Mouse (Mus musculus): ENCODE data around the gene Cby1. TPM values are rescaled to one million over a fixed set of nuclear protein-coding genes. Genes with fewer than 3 reads are reported as not detected.

The Cby1 gene
- polyA plus RNA-seq, 1 experiment = 32.3 TPM

DNA sequence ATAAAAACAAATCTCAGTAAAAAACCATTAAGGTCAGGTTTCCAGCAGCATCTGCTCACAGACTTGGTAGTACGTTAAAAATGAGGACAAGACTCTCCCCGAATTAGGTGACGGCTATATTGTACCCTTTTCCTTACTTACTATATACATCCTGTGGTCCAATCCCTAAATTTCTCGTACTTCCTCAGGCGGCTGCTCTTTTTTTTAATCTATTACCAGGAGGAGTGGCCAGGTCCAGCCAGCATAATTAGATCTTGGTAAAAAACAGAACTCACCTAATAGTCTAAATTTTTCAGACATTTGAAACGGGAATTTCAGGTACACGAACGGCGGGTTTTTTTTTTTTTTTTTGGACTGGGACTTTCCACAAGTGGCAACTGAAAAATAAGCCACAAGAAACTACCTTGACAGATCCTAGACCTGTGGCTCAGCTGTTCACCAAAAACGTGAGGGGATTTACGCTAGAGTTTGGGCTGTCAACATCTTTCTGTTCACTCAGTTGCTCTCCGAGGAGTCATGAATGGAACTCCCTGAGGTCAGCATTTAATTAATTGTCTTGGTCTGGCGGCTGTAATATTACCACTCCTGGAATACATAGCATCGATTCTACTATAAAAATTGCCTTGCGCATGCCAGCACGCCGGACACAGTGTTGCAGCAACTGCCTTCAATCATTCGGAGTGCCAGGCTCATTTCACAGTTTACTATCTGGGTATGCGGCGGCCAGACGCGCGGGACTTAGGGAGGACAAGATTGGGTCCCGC lies 30.8 kb downstream of the Cby1 start:
- no peak overlapping the region for H3K27ac ChIP-seq (ENCODE audit: insufficient read depth, low read length)
- peak; percentile 37; the same call in 1 of the 2 replicates for TF ChIP-seq POLR2A (IDR thresholded peaks at IDR 0.05; ENCODE audit: borderline replicate concordance, insufficient read depth, low read length)
- TF ChIP-seq CTCF (IDR thresholded peaks at IDR 0.05; ENCODE audit: borderline replicate concordance, insufficient read depth, low read depth, low read length) = no peak
- peaks cover 11% of the 10 kb centered on the region for H3K4me1 ChIP-seq (ENCODE audit: control insufficient read depth, insufficient read depth, low read length)

GRCm38 (mm10) chr15:79690426-79691022 lies 31.5 kb downstream of the Cby1 start, which contains the start of gene Gtpbp1:
Gtpbp1 (plus strand) TSS chr15:79690845.
- peak within 1 kb of the TSS; percentile 66 for H3K4me3 ChIP-seq (replicated peaks; ENCODE audit: insufficient read depth, low read depth, low read length)
- DNase-seq = peak; percentile 97 to 100
- TF ChIP-seq POLR2A (IDR thresholded peaks at IDR 0.05; ENCODE audit: borderline replicate concordance, insufficient read depth, low read length) (peak; percentile 53; the same call in 1 of the 2 replicates), CTCF (IDR thresholded peaks at IDR 0.05; ENCODE audit: borderline replicate concordance, insufficient read depth, low read depth, low read length) (no peak)
- H3K4me1 ChIP-seq (ENCODE audit: control insufficient read depth, insufficient read depth, low read length) = peaks cover 11% of the 10 kb centered on the region
- H3K27ac ChIP-seq (ENCODE audit: insufficient read depth, low read length) = 0 out of 2 replicates have a peak within 1 kb of the TSS, but pooled peaks have one; percentile 6
- H3K27me3 ChIP-seq (ENCODE audit: control insufficient read depth, insufficient read depth, low read length) = no peaks in the 10 kb centered on the region
- under 1% methylated on average over 45 of the region's 45 CpGs for WGBS

More for the DNA sequence above, 30.8 kb downstream of the Cby1 start:
- no peak for DNase-seq
- Histone ChIP-seq H3K4me3 (replicated peaks; ENCODE audit: insufficient read depth, low read depth, low read length) (peak overlapping the region; percentile 66), H3K27me3 (ENCODE audit: control insufficient read depth, insufficient read depth, low read length) (no peaks in the 10 kb centered on the region)
- 11% methylated on average over 24 of the region's 24 CpGs for WGBS

- peaks cover 12% of the 10 kb centered on the region for H3K4me1 ChIP-seq (ENCODE audit: control insufficient read depth, insufficient read depth, low read length)
- no peaks in the 10 kb centered on the region for H3K27me3 ChIP-seq (ENCODE audit: control insufficient read depth, insufficient read depth, low read length)
- WGBS = under 1% methylated on average over 53 of the region's 53 CpGs
- peak; percentile 66 to 78 for DNase-seq
- TF ChIP-seq POLR2A (IDR thresholded peaks at IDR 0.05; ENCODE audit: borderline replicate concordance, insufficient read depth, low read length) (no peak), CTCF (IDR thresholded peaks at IDR 0.05; ENCODE audit: borderline replicate concordance, insufficient read depth, low read depth, low read length) (no peak)
- H3K4me3 ChIP-seq (replicated peaks; ENCODE audit: insufficient read depth, low read depth, low read length) = peak overlapping the region; percentile 61
- H3K27ac ChIP-seq (ENCODE audit: insufficient read depth, low read length) = 0 out of 2 replicates have a peak overlapping the region, but pooled peaks have one; percentile 6
Measured at GRCm38 (mm10) chr15:79691023-79691508, 32.1 kb downstream of the Cby1 start.

DNA sequence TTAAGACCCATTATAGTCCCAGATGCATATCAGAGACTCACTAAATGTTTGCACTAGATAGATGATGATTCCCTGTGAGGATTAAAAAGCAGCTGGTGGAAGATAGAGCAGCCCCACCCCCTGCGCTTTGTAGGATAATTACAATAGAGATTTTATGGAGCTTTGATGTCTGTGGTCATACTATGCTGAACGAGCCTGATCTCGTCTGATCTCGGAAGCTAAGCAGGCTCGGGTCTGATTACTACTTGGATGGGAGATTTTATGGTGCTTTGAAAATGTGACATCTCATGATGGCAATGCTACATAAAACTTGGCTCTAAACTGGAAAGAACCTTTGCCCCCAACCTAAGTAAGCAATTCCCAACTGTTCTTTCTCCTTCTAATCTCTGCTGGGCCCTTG lies 33.3 kb downstream of the Cby1 start:
- no peak for TF ChIP-seq CTCF (IDR thresholded peaks at IDR 0.05; ENCODE audit: borderline replicate concordance, insufficient read depth, low read depth, low read length)
- TF ChIP-seq POLR2A (IDR thresholded peaks at IDR 0.05; ENCODE audit: borderline replicate concordance, insufficient read depth, low read length) = no peak
- 76% methylated on average over 5 of the region's 5 CpGs for WGBS

DNA sequence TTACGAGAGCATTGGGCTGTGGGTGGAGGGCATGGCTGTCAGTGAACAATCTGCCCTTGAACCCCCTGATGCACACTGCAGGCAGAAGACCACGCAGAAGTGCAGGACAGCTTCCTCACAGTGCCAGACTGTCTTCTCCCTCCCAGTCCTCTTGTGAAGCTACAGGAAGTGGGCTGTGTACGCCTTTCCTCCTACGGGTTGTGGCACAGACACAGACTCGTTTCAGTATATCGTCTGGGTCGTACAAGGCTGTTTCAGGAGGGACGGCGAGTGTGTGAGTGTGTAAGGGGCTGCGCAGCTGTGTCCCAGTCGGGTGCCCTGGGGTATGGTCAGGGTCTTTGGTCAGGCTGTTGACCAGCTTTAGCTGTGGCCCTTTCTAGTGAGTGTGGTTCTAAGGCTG lies 34.7 kb downstream of the Cby1 start:
- H3K27me3 ChIP-seq (ENCODE audit: control insufficient read depth, insufficient read depth, low read length) = no peaks in the 10 kb centered on the region
- TF ChIP-seq POLR2A (IDR thresholded peaks at IDR 0.05; ENCODE audit: borderline replicate concordance, insufficient read depth, low read length) (no peak), CTCF (IDR thresholded peaks at IDR 0.05; ENCODE audit: borderline replicate concordance, insufficient read depth, low read depth, low read length) (no peak)
- no peak overlapping the region for H3K4me3 ChIP-seq (replicated peaks; ENCODE audit: insufficient read depth, low read depth, low read length)
- no peak overlapping the region for H3K27ac ChIP-seq (ENCODE audit: insufficient read depth, low read length)
- 78% methylated on average over 11 of the region's 11 CpGs for WGBS
- H3K4me1 ChIP-seq (ENCODE audit: control insufficient read depth, insufficient read depth, low read length) = peaks cover 28% of the 10 kb centered on the region
- no peak for DNase-seq

More for the DNA sequence above, 33.3 kb downstream of the Cby1 start:
- no peak overlapping the region for H3K27ac ChIP-seq (ENCODE audit: insufficient read depth, low read length)
- DNase-seq = no peak
- no peak overlapping the region for H3K4me3 ChIP-seq (replicated peaks; ENCODE audit: insufficient read depth, low read depth, low read length)
- no peaks in the 10 kb centered on the region for H3K27me3 ChIP-seq (ENCODE audit: control insufficient read depth, insufficient read depth, low read length)
- peaks cover 24% of the 10 kb centered on the region for H3K4me1 ChIP-seq (ENCODE audit: control insufficient read depth, insufficient read depth, low read length)

DNA sequence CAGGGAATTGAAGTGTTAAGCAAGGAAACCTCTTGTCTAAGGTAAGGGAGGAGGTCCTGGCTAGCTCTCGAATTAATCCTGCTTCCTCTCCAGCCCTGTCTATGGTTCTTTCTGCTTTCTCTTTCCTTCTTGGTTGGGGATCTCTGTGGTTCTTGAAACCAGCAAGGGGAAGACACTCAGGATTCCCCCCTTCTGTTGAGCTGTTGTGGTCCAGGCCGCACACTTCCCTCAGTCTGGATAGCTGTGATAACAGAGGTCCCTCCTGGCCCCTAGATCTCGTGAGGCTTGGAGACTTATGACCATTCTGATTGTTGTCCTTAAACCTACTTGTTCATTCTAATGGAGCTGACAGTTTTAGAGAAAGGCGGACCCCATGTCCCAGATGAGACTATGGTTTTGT lies 35.5 kb downstream of the Cby1 start:
- WGBS = 86% methylated on average over 4 of the region's 4 CpGs
- peaks cover 32% of the 10 kb centered on the region for H3K4me1 ChIP-seq (ENCODE audit: control insufficient read depth, insufficient read depth, low read length)
- H3K27ac ChIP-seq (ENCODE audit: insufficient read depth, low read length) = no peak overlapping the region
- H3K4me3 ChIP-seq (replicated peaks; ENCODE audit: insufficient read depth, low read depth, low read length) = no peak overlapping the region
- TF ChIP-seq CTCF (IDR thresholded peaks at IDR 0.05; ENCODE audit: borderline replicate concordance, insufficient read depth, low read depth, low read length) (no peak), POLR2A (IDR thresholded peaks at IDR 0.05; ENCODE audit: borderline replicate concordance, insufficient read depth, low read length) (no peak)
- no peak for DNase-seq
- H3K27me3 ChIP-seq (ENCODE audit: control insufficient read depth, insufficient read depth, low read length) = no peaks in the 10 kb centered on the region

DNA sequence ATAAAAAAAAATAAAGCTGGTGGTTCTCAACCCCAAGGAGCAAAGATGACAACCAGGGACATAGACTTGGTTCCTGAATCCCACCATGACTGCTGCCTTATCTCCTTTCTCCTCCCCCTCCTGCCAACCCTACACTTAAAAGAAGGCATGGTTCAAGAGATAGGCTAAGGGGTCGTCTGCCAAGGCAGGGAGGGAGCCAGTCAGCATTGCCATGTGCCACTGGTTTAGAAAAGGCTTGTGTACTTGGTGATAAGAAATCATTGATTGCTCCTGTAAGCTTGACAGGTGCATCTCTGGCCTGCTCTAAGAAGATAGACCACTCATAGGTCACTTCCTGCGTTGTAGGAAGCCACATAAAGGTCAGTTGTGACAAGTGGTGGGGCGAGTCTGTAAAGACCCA lies 36.5 kb downstream of the Cby1 start:
- Histone ChIP-seq H3K27me3 (ENCODE audit: control insufficient read depth, insufficient read depth, low read length) (no peaks in the 10 kb centered on the region), H3K4me1 (ENCODE audit: control insufficient read depth, insufficient read depth, low read length) (peaks cover 33% of the 10 kb centered on the region), H3K4me3 (replicated peaks; ENCODE audit: insufficient read depth, low read depth, low read length) (no peak overlapping the region), H3K27ac (ENCODE audit: insufficient read depth, low read length) (no peak overlapping the region)
- TF ChIP-seq CTCF (IDR thresholded peaks at IDR 0.05; ENCODE audit: borderline replicate concordance, insufficient read depth, low read depth, low read length) (no peak), POLR2A (IDR thresholded peaks at IDR 0.05; ENCODE audit: borderline replicate concordance, insufficient read depth, low read length) (no peak)
- DNase-seq = no peak
- WGBS = 76% methylated on average over 3 of the region's 3 CpGs
